Mouse (Mus musculus): ENCODE results near the gene Nrk. TPM values are rescaled to one million over a fixed set of nuclear protein-coding genes. Genes with fewer than 3 reads are reported as not detected.

The Nrk gene
- total RNA-seq, 2 experiments from 2014 or later = 0.05 to 0.14 TPM

GRCm38 (mm10) chrX:139037666-139038065 is 123.4 kb downstream of the Nrk start:
- no peak overlapping the region for H3K4me3 ChIP-seq
- no peak overlapping the region for H3K27ac ChIP-seq
- intact Hi-C loops (cut with DNase I) = no loop called here
- no peak for TF ChIP-seq CTCF (IDR thresholded peaks at IDR 0.05)
- no peak for DNase-seq (ENCODE audit: extremely low spot score in 1 of 2, low spot score in 2 of 2)

DNA sequence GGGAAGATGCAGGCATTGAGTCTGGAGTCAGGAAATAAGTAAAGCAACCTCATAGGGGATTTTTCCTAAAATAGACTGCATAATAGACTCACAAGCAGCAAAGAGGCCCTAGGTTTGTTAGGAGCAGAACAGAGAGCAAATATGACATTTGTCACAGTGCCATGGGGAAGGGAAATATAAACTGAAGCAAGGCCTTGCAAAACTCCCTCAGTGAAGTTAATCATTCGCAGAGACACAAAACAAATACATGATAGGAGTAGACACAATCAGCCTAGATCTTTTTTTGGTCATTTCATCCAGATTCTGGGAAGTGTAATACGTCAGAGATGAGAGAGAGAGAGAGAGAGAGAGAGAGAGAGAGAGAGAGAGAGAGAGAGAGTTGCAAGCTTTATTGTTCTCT is 125.1 kb downstream of the Nrk start:
- Histone ChIP-seq H3K27ac (no peak overlapping the region), H3K4me3 (no peak overlapping the region)
- TF ChIP-seq CTCF (IDR thresholded peaks at IDR 0.05) = no peak
- intact Hi-C loops (cut with DNase I) = no loop called here
- no peak for DNase-seq (ENCODE audit: extremely low spot score in 1 of 2, low spot score in 2 of 2)

DNA sequence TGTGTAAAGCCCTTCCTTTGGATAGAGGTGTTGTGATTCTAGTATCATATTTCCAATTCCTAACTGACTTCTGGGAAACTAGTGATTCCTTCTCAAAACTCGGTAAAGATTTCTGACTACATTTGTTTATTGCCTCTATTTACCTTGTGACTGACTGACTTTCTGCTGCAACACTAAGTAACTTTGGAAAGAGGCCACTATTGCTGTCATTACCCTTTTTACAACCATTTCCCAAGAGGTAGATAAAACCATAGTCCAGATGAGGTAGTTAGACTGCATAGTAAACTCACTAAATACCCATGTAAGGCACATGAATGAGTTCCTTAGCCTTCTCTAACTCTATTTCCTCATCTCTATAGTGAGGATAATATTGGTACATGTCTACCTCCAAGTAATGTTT is 126.9 kb downstream of the Nrk start:
- no peak for TF ChIP-seq CTCF (IDR thresholded peaks at IDR 0.05)
- no peak for DNase-seq (ENCODE audit: extremely low spot score in 1 of 2, low spot score in 2 of 2)
- Histone ChIP-seq H3K4me3 (no peak overlapping the region), H3K27ac (no peak overlapping the region)
- intact Hi-C loops (cut with DNase I) = no loop called here

DNA sequence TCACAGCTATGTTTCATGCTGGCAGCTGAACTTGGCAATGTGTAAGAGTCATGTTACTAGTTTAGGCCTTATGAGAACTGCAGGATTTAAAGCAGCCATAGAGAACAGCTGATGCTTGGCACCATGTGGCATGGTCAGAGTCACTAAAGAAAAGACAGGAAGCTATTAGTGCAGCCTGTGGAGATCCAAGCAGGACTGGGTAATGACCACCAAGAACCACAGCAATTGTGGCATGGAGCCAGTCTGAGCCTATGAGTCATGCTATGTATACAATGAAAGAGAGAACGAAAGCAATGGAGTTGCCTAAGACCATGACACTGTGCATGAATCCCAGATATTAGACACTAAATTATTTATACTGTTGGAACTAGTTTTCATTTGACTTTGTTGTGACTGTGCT is 137.7 kb downstream of the Nrk start:
- intact Hi-C loops (cut with DNase I) = no loop called here
- DNase-seq (ENCODE audit: extremely low spot score in 1 of 2, low spot score in 2 of 2) = no peak
- no peak overlapping the region for H3K4me3 ChIP-seq
- no peak overlapping the region for H3K27ac ChIP-seq
- TF ChIP-seq CTCF (IDR thresholded peaks at IDR 0.05) = no peak

- intact Hi-C loops (cut with DNase I) = no loop called here
- no peak overlapping the region for H3K27ac ChIP-seq
- no peak for TF ChIP-seq CTCF (IDR thresholded peaks at IDR 0.05)
- H3K4me3 ChIP-seq = no peak overlapping the region
- DNase-seq (ENCODE audit: extremely low spot score in 1 of 2, low spot score in 2 of 2) = no peak
These were observed 138.9 kb downstream of the Nrk start for GRCm38 (mm10) chrX:139053149-139053548.

Other genes with a start within 250 kb of the Nrk start
- not detected for gene Serpina7, start 170.8 kb downstream of the Nrk start, total RNA-seq (2021)
- gene 4930513O06Rik, start 171.8 kb downstream of the Nrk start, total RNA-seq (2021) = not detected